Mouse (Mus musculus) spleen, adult 2 months (tissue): ENCODE data around the gene Efcab9.

Experiments
- CTCF ChIP-seq: fragments of 200-500 bp; IDR thresholded peaks from 2 replicates; pipeline ENCODE4 v1.5.1; 2011; ENCODE audit warnings: mild to moderate bottlenecking, inconsistent platforms; ENCODE audit not compliant: insufficient read depth, insufficient read length, insufficient replicate concordance; ENCODE audit errors: extremely low read depth
- POLR2A ChIP-seq: fragments of 200-500 bp; IDR thresholded peaks from 2 replicates; pipeline ENCODE4 v1.6.1; 2011; ENCODE audit warnings: low read depth, low read length, inconsistent platforms

DNA sequence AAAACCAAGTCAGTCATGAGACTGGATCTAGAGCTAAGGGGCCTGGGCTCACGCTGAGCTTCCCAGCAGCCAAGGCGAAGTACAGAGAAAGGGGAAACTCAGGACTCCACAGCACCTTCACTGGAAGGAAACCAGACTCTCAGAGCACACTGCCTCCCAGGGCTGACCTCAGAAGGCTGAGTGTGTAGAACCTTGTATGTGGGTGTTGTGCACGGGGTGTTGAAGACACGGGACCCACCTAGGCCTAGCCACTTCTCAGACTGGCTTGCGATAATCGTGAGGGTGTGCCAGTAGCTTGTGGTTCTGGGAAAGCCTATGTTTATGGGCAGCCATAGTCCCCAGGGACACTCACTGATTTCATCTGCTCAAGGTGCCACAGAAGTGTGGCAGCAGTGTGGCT is 39.2 kb upstream of the Efcab9 start:
- no peak for TF ChIP-seq POLR2A
- no peak for TF ChIP-seq CTCF
